Mouse (Mus musculus): Measurements from ENCODE around the gene Prss22. TPM values are rescaled to one million over a fixed set of nuclear protein-coding genes. Genes with fewer than 3 reads are reported as not detected.
A peak's percentile ranks its signal among the peaks of the same experiment; 100 is the strongest.

The Prss22 gene
- total RNA-seq, 2 experiments from 2014 or later = not detected

- intact Hi-C loops (cut with DNase I) = no loop called here
- no peak for DNase-seq
Observed at GRCm38 (mm10) chr17:23998383-23998782, 483 bp upstream of the Prss22 start.

- no peak for DNase-seq
- intact Hi-C loops (cut with DNase I) = no loop called here
Observed at GRCm38 (mm10) chr17:23995421-23995820, 2.5 kb downstream of the Prss22 start.

GRCm38 (mm10) chr17:23994667-23995066 lies 3.2 kb downstream of the Prss22 start:
- DNase-seq = no peak
- intact Hi-C loops (cut with DNase I) = no loop called here

- intact Hi-C loops (cut with DNase I) = no loop called here
Observed at GRCm38 (mm10) chr17:23993559-23994428, 4.1 kb downstream of the Prss22 start.

GRCm38 (mm10) chr17:23992789-23993553 lies 4.9 kb downstream of the Prss22 start:
- no peak for DNase-seq
- intact Hi-C loops (cut with DNase I) = no loop called here

More at GRCm38 (mm10) chr17:23993559-23994428, 4.1 kb downstream of the Prss22 start:
- peak; percentile 95 for DNase-seq

- no peak for DNase-seq
- intact Hi-C loops (cut with DNase I) = no loop called here
Observed at GRCm38 (mm10) chr17:23989802-23990201, 8.1 kb downstream of the Prss22 start.

DNA sequence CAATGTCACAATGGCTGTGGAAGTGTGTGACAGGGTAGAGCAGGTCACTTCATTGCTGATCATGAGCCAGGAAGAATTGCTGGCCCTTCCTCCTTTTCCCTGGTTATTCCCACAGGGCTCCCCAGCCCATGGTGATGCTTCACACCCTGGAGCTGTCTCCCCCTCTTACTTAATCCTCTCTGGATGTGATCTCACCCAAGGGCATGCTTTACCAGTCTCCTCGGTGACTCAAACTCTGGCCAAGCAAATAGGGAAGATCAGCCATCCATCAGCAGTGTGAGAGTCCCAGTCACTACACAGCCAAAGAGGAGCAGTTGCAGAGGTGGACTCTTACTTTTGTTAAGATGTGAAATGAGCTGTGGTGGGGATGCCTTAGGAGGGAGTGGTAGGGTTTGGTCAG lies 12.9 kb downstream of the Prss22 start:
- no peak for DNase-seq

GRCm38 (mm10) chr17:23982912-23983311 lies 15.0 kb downstream of the Prss22 start:
- intact Hi-C loops (cut with DNase I) = no loop called here
- no peak for DNase-seq

More for the DNA sequence above, 12.9 kb downstream of the Prss22 start:
- intact Hi-C loops (cut with DNase I) = no loop called here

DNA sequence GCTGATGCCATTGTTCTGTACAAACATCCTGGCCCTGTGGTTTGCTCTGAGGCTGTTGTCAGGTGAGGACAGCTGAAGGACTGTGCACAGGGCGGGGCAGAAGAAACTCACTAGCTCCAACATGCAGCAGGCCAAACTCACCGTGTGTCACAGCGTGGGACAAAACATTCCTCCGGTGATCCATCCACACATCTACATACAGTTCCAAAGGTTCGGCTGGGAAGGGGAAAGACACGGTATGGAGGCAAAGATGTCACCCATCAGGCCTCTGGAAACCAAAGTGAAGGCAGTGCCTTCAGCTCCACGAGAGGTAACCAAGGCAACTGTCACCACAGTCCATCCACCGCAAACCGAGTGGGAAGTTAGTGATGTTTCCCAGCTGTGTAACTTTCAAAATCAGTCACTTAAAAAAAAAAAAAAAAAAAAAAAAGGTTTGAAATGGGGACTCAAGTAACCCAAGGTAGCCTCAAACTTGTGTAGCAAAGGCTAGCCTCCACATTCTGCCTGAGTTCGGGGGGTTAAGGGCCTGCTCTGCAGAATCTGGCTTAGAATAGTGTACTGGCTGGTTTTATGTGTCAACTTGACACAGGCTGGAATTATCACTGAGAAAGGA lies 17.5 kb downstream of the Prss22 start, which contains the start of gene Prss30:
Prss30 (minus strand) TSS at position 270 of the 613 bp plus-strand sequence.
- DNase-seq = no peak
- intact Hi-C loops (cut with DNase I) = no loop called here

DNA sequence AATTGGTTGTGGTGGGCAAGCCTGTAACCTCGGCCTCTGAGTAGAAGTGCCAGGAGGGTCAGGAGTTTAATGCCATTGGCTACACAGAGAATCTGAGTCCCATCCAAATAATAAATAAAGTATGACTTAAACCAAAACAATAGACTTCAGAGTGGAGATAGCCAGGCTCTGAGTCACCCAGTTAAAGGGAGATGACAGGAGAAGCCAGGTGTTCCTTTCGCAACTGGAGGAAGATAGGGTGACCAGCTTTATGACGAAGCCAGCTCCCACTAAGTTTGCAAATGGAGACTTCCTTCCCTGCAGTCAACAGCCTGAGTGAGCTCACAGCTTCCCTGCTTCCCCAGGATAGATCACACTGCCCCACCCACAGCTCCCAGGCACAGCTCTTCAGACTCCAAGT lies 18.4 kb downstream of the Prss22 start:
- intact Hi-C loops (cut with DNase I) = no loop called here
- no peak for DNase-seq

- no peak for DNase-seq
- intact Hi-C loops (cut with DNase I) = no loop called here
Observed at GRCm38 (mm10) chr17:23976665-23977064, 21.2 kb downstream of the Prss22 start.

- intact Hi-C loops (cut with DNase I) = no loop called here
Observed at GRCm38 (mm10) chr17:23971315-23971714, 26.6 kb downstream of the Prss22 start.

DNA sequence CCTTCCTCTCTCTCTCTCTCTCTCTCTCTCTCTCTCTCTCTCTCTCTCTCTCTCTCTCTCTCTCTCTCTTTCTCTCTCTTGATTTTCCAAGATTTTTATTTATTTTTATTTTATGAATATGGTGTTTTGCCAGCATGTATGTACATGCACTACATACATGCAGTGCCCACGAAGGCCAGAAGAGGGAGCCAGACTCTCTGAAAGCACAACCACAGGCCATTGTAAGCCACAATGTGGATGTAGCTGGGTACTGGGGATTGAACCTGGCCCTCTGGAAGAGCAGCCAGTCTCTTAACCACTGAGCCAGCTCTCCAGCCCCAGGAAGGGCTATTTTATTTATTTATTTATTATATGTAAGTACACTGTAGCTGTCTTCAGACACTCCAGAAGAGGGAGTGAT lies 28.7 kb downstream of the Prss22 start:
- DNase-seq = peak; percentile 78
- intact Hi-C loops (cut with DNase I) = loop anchor here (10.0 kb wide), 1 partner anchor 194 kb away; the partner anchor contains the start of gene Flywch1

More at GRCm38 (mm10) chr17:23971315-23971714, 26.6 kb downstream of the Prss22 start:
- no peak for DNase-seq

DNA sequence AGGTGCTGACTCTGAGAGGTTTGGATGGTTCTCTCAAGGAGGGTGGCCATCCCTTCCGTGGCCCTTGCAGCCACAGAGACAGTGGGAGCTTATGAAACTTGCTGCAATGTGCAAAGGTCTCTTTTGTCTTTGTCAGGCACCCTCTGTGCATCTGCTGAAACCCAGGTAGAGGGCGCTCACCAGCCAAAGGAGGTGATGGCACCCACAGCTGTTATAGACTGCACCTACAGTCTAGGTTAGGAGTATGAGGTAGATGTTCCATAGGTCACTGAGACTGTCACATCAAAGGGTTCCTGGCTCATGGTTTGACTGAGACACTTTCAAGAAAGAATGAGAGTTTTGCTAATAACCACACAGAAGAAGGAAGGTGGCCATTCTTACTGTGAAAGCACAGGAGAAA lies 29.1 kb downstream of the Prss22 start:
- DNase-seq = no peak

DNA sequence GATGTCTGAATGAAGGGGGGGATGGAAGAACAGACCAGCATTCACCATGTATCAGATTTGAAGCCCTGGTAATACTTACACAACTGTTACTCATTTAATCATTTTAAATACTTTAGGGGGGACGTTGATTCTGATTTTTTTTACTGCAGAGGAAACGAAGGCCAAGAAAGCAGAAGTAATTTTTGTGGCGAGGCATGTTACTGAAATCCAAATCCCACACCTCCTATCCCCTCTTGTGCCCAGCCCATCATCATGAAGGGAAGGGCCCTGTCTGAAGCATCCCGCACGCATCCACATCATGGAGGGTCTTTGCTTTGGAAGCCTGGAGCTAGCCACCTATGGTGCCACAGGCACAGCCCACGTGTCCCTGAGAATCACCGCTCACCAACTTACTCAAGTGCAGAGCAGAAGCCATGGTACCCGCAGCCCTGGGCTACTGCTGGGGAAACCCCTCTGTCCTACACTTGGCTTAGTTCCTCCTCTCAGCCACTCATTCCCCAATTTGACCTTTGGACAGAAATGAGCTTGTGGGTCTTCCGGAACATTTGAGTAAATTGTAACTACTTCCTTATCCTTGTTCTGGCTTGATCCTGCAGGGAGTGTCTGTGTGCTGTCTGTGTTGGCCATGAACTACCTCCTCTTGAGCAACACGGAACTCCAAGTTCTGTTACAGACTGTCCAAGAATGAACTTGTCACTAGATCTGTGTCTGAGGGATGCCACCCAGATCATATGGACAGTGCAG lies 31.1 kb downstream of the Prss22 start:
- intact Hi-C loops (cut with DNase I) = loop anchor here (10.0 kb wide), 1 partner anchor 192 kb away; the partner anchor contains the start of gene Flywch1
- no peak for DNase-seq

More for the DNA sequence above, 29.1 kb downstream of the Prss22 start:
- intact Hi-C loops (cut with DNase I) = loop anchor here (10.0 kb wide), 1 partner anchor 194 kb away; the partner anchor contains the start of gene Flywch1

- no peak for DNase-seq
- intact Hi-C loops (cut with DNase I) = loop anchor here (10.0 kb wide), 1 partner anchor 191 kb away; the partner anchor contains the start of gene Flywch1
Observed at GRCm38 (mm10) chr17:23965805-23966425, 32.0 kb downstream of the Prss22 start.

DNA sequence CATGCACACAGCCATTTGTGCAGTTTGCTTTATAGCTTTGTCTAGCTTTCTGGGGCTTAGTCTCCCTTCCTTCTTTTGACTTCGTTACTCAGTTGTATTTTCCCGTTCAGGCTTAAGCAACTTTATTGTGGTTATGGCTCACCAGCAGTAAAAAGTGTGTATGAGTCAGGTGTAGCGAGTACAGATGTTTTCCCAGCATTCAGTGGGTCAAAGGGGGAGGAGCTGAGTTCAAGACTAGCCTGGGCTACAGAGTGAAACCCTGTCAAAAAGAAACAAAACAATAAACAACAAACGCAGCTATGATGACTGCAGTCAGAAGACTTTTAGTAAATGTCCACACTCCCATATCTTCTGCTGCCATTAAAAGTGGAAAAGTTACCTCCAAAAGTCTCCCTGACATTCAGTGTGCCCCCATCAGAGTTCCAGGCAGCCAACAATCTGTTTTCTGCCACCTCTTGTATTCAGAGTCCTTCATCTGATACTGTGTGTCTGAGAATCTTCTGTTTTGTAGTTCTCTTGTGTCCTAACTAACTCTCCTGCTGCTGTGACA lies 36.3 kb downstream of the Prss22 start:
- DNase-seq = no peak
- intact Hi-C loops (cut with DNase I) = loop anchor here (5.0 to 10.0 kb wide), 2 partner anchors 109 to 187 kb away; partner anchors contain the start of gene Flywch1

DNA sequence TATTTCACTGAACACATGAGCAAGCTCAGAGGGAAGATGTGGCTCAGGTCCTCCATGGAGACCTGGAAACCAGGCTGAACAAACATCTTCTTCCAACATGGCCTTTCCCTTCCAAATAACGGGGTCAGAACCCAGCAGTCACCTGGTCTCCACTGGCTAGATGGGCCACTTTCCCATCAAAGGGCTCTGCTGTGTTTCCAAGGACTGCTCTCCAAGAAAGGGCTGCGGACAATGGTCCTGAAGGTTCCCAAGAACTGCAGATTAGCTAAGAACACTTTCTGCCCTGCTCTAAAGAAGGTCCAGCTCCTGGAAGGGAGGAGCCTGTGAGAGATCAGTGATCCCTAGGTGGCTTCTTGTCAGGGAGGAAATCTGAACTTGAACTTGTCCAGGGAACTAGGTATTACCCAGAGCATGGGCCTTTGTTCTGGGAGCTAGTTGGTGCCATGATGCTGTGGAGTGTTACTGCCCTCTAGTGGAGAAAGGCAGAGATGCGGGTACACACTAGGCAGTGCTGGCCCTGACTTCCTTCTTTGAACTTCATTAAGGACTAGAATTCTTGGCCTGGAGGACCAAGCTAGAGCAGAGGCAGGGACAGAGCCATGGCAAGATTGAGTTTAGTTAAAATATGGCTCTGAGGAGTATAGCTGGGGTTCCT lies 37.7 kb downstream of the Prss22 start:
- peak; percentile 78 for DNase-seq
- intact Hi-C loops (cut with DNase I) = loop anchor here (5.0 to 10.0 kb wide), 2 partner anchors 108 to 185 kb away; partner anchors contain the start of gene Flywch1

DNA sequence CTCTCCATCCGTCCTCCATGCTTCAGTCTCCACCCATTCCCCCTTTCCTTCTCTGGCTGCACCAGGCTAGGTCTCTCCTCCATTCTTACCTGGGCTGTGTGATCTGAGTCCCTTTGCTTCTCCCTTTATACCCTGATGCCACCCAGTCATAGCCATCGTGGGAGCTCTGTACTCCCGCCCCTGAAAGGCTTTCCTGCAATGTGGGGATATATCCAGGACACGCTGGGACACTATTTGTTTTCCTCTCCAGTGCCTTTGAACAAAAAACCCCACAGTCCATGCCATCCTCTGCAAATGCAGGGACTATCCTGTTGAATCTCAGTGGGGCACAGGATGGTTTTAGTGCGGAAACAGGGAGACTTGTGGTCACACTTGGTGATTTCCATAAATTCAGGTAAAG lies 42.7 kb downstream of the Prss22 start, which contains the start of gene Sbpl:
Sbpl (minus strand) TSS at position 101 of the 400 bp plus-strand sequence.
- intact Hi-C loops (cut with DNase I) = no loop called here
- no peak for DNase-seq
